Mouse (Mus musculus) MEL (cell line): ENCODE measurements around the gene Ryr3. TPM values are rescaled to one million over a fixed set of nuclear protein-coding genes. Genes with fewer than 3 reads are reported as not detected.

Experiments used
- DNase-seq: peaks from one replicate; pipeline ENCODE4 v3.0.0; 2011; ENCODE audit warnings: low read depth, low spot score
- H3K27ac ChIP-seq: 2 replicates; pipeline ENCODE4 v1.5.1; 2012; ENCODE audit warnings: low read depth, mild to moderate bottlenecking, control low read depth, low read length, moderate library complexity; ENCODE audit not compliant: control insufficient read depth
- H3K27me3 ChIP-seq, 2 experiments: fragments of 150-350 bp in 1 of 2; sonication (generic) in 1 of 2; 2 replicates each; pipeline ENCODE4 v1.6.1; 2012; ENCODE audit warnings: low read length in 2 of 2, mild to moderate bottlenecking in 2 of 2, improper control_type of control experiment in 1 of 2, moderate library complexity in 1 of 2; ENCODE audit not compliant: insufficient read depth in 2 of 2, control insufficient read depth in 1 of 2
- H3K36me3 ChIP-seq, 2 experiments: 2 replicates each; pipeline ENCODE4 v1.6.1; 2012 to 2014; ENCODE audit warnings: low read length in 2 of 2, improper control_type of control experiment in 1 of 2, inconsistent platforms in 1 of 2, mild to moderate bottlenecking in 1 of 2; ENCODE audit not compliant: insufficient read depth in 2 of 2, control insufficient read depth in 1 of 2
- H3K4me1 ChIP-seq, 2 experiments: fragments of 150-350 bp in 1 of 2; sonication (generic) in 1 of 2; 2 replicates each; pipeline ENCODE4 v1.6.1; 2012; ENCODE audit warnings: low read length in 2 of 2, improper control_type of control experiment in 1 of 2, mild to moderate bottlenecking in 1 of 2; ENCODE audit not compliant: insufficient read depth in 2 of 2, control insufficient read depth in 1 of 2
- H3K4me3 ChIP-seq, 2 experiments: fragments of 150-350 bp in 1 of 2; sonication (generic) in 1 of 2; 2 replicates each; pipeline ENCODE4 v1.5.1; 2012; ENCODE audit warnings: low read depth in 2 of 2, low read length in 2 of 2, mild to moderate bottlenecking in 2 of 2, moderate library complexity in 2 of 2, control low read depth in 1 of 2, improper control_type of control experiment in 1 of 2; ENCODE audit not compliant: control insufficient read depth in 1 of 2, insufficient read depth in 1 of 2
- H3K79me2 ChIP-seq: 2 replicates; pipeline ENCODE4 v1.6.1; 2012; ENCODE audit warnings: mild to moderate bottlenecking, low read length, moderate library complexity; ENCODE audit not compliant: control insufficient read depth, poor library complexity, insufficient read depth
- H3K9ac ChIP-seq: 2 replicates; pipeline ENCODE4 v1.6.1; 2012; ENCODE audit warnings: low read depth, mild to moderate bottlenecking, control low read depth, low read length, moderate library complexity; ENCODE audit not compliant: control insufficient read depth, poor library complexity, severe bottlenecking
- H3K9me3 ChIP-seq: fragments of 150-350 bp; sonication (generic); replicated peaks from 2 replicates; pipeline ENCODE4 v1.6.1; 2012; ENCODE audit warnings: mild to moderate bottlenecking, low read length, improper control_type of control experiment, moderate library complexity; ENCODE audit not compliant: insufficient read depth
- BHLHE40 ChIP-seq: IDR thresholded peaks from 2 replicates; pipeline ENCODE4 v1.6.1; 2012; ENCODE audit warnings: low read depth, mild to moderate bottlenecking, inconsistent platforms, low read length, improper control_type of control experiment, borderline replicate concordance
- CHD1 ChIP-seq: IDR thresholded peaks from 2 replicates; pipeline ENCODE4 v1.6.1; 2012; ENCODE audit warnings: low read depth, mild to moderate bottlenecking, inconsistent platforms, low read length, improper control_type of control experiment
- E2F4 ChIP-seq: IDR thresholded peaks from 2 replicates; pipeline ENCODE4 v1.6.1; 2011; ENCODE audit warnings: low read depth, low read length, improper control_type of control experiment, borderline replicate concordance
- ETS1 ChIP-seq: IDR thresholded peaks from 2 replicates; pipeline ENCODE4 v1.6.1; 2012; ENCODE audit warnings: low read depth, mild to moderate bottlenecking, inconsistent platforms, low read length, improper control_type of control experiment, moderate library complexity
- GABPA ChIP-seq: IDR thresholded peaks from 2 replicates; pipeline ENCODE4 v1.6.1; 2012; ENCODE audit warnings: low read depth, mild to moderate bottlenecking, inconsistent platforms, low read length, improper control_type of control experiment, moderate library complexity
- GATA1 ChIP-seq: IDR thresholded peaks from 2 replicates; pipeline ENCODE4 v1.6.1; 2011; ENCODE audit warnings: low read depth, low read length, improper control_type of control experiment
- JUND ChIP-seq: IDR thresholded peaks from 2 replicates; pipeline ENCODE4 v1.6.1; 2011; ENCODE audit warnings: low read depth, mild to moderate bottlenecking, improper control_type of control experiment, low read length
- MAX ChIP-seq: IDR thresholded peaks from 2 replicates; pipeline ENCODE4 v1.6.1; 2011; ENCODE audit warnings: low read length, improper control_type of control experiment
- MXI1 ChIP-seq: IDR thresholded peaks from 2 replicates; pipeline ENCODE4 v1.6.1; 2011; ENCODE audit warnings: mild to moderate bottlenecking, low read depth, low read length, improper control_type of control experiment
- MYB ChIP-seq: IDR thresholded peaks from 2 replicates; pipeline ENCODE4 v1.6.1; 2011; ENCODE audit warnings: mild to moderate bottlenecking, low read depth, low read length, improper control_type of control experiment
- POLR2A ChIP-seq, 2 experiments: IDR thresholded peaks; 2 replicates each; pipeline ENCODE4 v1.6.1; 2011 to 2012; ENCODE audit warnings: low read length in 2 of 2, mild to moderate bottlenecking in 2 of 2, control low read depth in 1 of 2, improper control_type of control experiment in 1 of 2, low read depth in 1 of 2, moderate library complexity in 1 of 2; ENCODE audit not compliant: control insufficient read depth in 1 of 2, insufficient read depth in 1 of 2, poor library complexity in 1 of 2
- POLR2AphosphoS2 ChIP-seq: IDR thresholded peaks from 2 replicates; pipeline ENCODE4 v1.6.1; 2011; ENCODE audit warnings: low read length, improper control_type of control experiment
- POLR2AphosphoS5 ChIP-seq: IDR thresholded peaks from 2 replicates; pipeline ENCODE4 v1.6.1; 2012; ENCODE audit warnings: low read depth, borderline replicate concordance, mild to moderate bottlenecking, inconsistent platforms, low read length, moderate library complexity, mixed read lengths
- RAD21 ChIP-seq: IDR thresholded peaks from 2 replicates; pipeline ENCODE4 v1.6.1; 2011; ENCODE audit warnings: mild to moderate bottlenecking, low read depth, low read length, improper control_type of control experiment
- SIN3A ChIP-seq: IDR thresholded peaks from 2 replicates; pipeline ENCODE4 v1.6.1; 2012; ENCODE audit warnings: low read length, improper control_type of control experiment, inconsistent platforms
- SMC3 ChIP-seq: IDR thresholded peaks from 2 replicates; pipeline ENCODE4 v1.6.1; 2011; ENCODE audit warnings: low read depth, low read length, improper control_type of control experiment
- TBP ChIP-seq: IDR thresholded peaks from 2 replicates; pipeline ENCODE4 v1.8.0; 2011; ENCODE audit warnings: low read depth, low read length, improper control_type of control experiment
- TCF12 ChIP-seq: IDR thresholded peaks from 2 replicates; pipeline ENCODE4 v1.6.1; 2014; ENCODE audit warnings: low read depth, mild to moderate bottlenecking, inconsistent platforms, low read length, improper control_type of control experiment, moderate library complexity
- USF1 ChIP-seq: IDR thresholded peaks from 2 replicates; pipeline ENCODE4 v1.6.1; 2014; ENCODE audit warnings: low read depth, mild to moderate bottlenecking, inconsistent platforms, low read length, improper control_type of control experiment, moderate library complexity
- ZC3H11A ChIP-seq: IDR thresholded peaks from 2 replicates; pipeline ENCODE4 v1.6.1; 2012; ENCODE audit warnings: low read depth, mild to moderate bottlenecking, inconsistent platforms, low read length, improper control_type of control experiment
- ZKSCAN1 ChIP-seq: IDR thresholded peaks from 2 replicates; pipeline ENCODE4 v1.6.1; 2012; ENCODE audit warnings: low read depth, mild to moderate bottlenecking, inconsistent platforms, low read length, improper control_type of control experiment, moderate library complexity
- ZNF384 ChIP-seq: IDR thresholded peaks from 2 replicates; pipeline ENCODE4 v1.6.1; 2012; ENCODE audit warnings: low read depth, mild to moderate bottlenecking, inconsistent platforms, low read length, improper control_type of control experiment
- polyA plus RNA-seq, 2 experiments: library from polyadenylated mRNA; stranded (reverse) in 1 of 2; unstranded in 1 of 2; fragments of >175 nt in 1 of 2; fragments of >200 nt in 1 of 2; gene quantifications; 2 replicates each; pipeline versions ENCODE4 v1.2.1 to v1.2.4; 2012; ENCODE audit warnings: low replicate concordance in 2 of 2, low read depth in 1 of 2; ENCODE audit not compliant: insufficient read length in 2 of 2, insufficient read depth in 1 of 2, missing spikeins in 1 of 2
- total RNA-seq: library from RNA; depleted of rRNA; stranded (reverse); fragments of 300-350 nt; gene quantifications from 2 replicates; pipeline ENCODE4 v1.2.3, GENCODE M21; 2012

Ryr3 gene
- total and polyA plus RNA-seq, 3 experiments: 0.04 TPM; not detected in 2

DNA sequence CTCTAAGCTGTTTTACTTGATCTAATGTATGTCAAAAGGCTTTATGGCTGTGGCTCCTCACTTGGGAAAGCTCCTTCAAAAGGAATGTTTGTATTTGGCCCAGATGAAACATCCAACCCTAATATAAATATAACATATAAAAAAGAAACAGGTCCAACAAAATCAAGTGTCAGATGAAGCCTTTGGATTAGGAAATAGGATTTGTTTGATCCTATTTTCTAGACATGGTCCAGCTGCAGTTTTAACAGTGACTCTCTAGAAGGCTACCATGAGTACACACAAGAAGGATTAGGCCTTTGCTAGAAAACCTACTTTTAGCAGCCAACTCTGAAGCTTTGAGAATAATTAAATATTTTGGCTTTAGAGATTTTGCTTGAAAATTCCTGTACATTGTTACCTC is 38.8 kb downstream of the Ryr3 start:
- H3K4me3 ChIP-seq: no peak overlapping the region
- H3K79me2 ChIP-seq: no peaks in the 10 kb centered on the region
- H3K9ac ChIP-seq: no peak overlapping the region
- no peak for DNase-seq
- H3K4me1 ChIP-seq: no peaks in the 10 kb centered on the region
- no peaks in the 10 kb centered on the region for H3K36me3 ChIP-seq
- TF ChIP-seq USF1 (no peak), ZKSCAN1 (no peak), BHLHE40 (no peak), MAX (no peak), SIN3A (no peak), SMC3 (no peak), RAD21 (no peak), MYB (no peak), GABPA (no peak), MXI1 (no peak), POLR2AphosphoS2 (no peak), CHD1 (no peak), ZC3H11A (no peak), ZNF384 (no peak), TCF12 (no peak), POLR2AphosphoS5 (no peak), JUND (no peak), E2F4 (no peak), ETS1 (no peak)
- no peaks in the 10 kb centered on the region for H3K9me3 ChIP-seq
- no peak overlapping the region for H3K27ac ChIP-seq
- no peaks in the 10 kb centered on the region for H3K27me3 ChIP-seq

DNA sequence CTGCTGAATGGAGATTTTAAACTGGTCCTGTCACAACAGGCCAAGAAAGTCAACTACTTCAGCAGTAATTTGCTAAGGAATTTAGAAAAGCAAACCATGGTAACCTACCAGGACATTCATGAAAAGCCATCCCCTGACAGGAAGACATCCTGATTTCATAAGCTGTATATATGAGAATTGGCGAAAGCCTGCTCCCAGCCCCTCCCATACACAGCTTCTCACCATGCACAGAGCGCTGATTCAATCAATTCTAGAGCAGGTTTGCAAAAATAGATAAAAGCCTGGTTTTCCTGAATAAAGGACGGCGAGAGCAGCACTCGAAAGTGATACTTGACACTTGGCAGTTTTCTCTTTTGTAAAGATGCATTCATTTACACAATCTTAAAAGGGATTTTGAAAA is 40.6 kb downstream of the Ryr3 start:
- Histone ChIP-seq H3K79me2 (no peaks in the 10 kb centered on the region), H3K9me3 (no peaks in the 10 kb centered on the region), H3K4me3 (no peak overlapping the region), H3K9ac (no peak overlapping the region), H3K36me3 (no peaks in the 10 kb centered on the region), H3K27me3 (no peaks in the 10 kb centered on the region), H3K27ac (no peak overlapping the region), H3K4me1 (no peaks in the 10 kb centered on the region)
- no peak for DNase-seq
- TF ChIP-seq TBP (no peak), POLR2A (IDR thresholded peaks at IDR 0.05; ENCODE audit: control insufficient read depth in 1 of 2, insufficient read depth in 1 of 2, low read depth in 1 of 2, low read length in 2 of 2, poor library complexity in 1 of 2) (no peak), JUND (no peak), GATA1 (no peak)
